Mouse (Mus musculus): Measurements from ENCODE around the gene Diaph3. TPM values are rescaled to one million over a fixed set of nuclear protein-coding genes. Genes with fewer than 3 reads are reported as not detected.

Gene Diaph3
- polyA plus RNA-seq, 1 experiment from 2014 or later = 19.8 TPM

DNA sequence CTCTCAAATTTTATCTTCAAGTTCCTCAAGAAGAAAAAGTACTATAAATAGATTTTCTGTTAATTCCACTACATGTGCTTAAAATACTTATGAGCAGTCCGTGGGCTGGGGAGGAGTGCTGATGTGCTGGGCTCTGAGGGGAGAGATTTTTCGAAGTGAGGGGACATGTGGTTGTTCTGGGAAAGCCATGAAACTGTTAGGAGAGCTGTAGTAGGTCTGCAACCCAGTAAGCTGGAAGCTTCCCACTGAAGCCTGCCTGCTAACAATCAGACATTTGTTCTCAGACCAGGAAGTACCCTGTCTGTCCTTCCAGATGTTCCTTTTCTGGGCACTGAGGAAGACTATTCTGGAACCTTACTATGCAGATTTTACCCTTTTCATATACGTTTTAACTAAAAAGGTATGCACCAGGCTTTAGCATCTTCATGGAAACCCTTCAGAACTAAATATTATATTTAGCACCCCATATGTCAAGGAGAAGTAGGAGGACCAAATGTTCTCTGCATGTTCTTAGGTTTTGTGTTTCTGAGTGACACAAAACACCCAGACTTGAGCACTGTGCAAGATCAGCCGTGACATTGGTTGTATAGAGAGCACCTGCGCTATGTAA, 516.1 kb downstream of the Diaph3 start:
- no peak for ATAC-seq
- WGBS (ENCODE audit: insufficient replicate concordance) = 74% methylated on average over 5 of the region's 5 CpGs
- H3K9me3 ChIP-seq (replicated peaks) = no peaks in the 10 kb centered on the region
- H3K9ac ChIP-seq = no peak overlapping the region
- H3K4me3 ChIP-seq = no peak overlapping the region
- no peaks in the 10 kb centered on the region for H3K36me3 ChIP-seq
- no peaks in the 10 kb centered on the region for H3K27me3 ChIP-seq (replicated peaks)
- H3K27ac ChIP-seq = no peak overlapping the region
- no peak overlapping the region for H3K4me2 ChIP-seq
- H3K4me1 ChIP-seq = no peaks in the 10 kb centered on the region

DNA sequence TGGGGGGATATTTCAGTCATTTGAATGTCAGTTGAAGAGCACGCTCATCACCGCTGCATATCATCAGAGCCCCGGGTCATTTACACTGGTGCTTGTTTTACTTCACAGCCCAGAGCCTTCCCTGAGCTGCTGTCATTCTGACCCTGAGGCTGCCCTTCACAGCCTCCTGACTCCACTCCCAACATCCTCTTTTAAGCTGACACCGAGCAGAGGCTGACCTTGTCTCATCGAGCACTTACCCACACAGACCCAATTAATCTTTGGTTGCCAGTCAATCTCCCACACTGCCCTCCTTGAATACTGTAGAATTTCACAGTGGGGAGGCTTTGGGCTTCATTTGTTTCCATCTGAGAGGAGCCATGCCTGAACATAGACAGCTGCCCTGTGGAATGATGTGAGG, 521.4 kb downstream of the Diaph3 start:
- no peak for ATAC-seq
- H3K36me3 ChIP-seq = no peaks in the 10 kb centered on the region
- H3K4me1 ChIP-seq = no peaks in the 10 kb centered on the region
- H3K27me3 ChIP-seq (replicated peaks) = no peaks in the 10 kb centered on the region
- no peak overlapping the region for H3K27ac ChIP-seq
- H3K9ac ChIP-seq = no peak overlapping the region
- no peaks in the 10 kb centered on the region for H3K9me3 ChIP-seq (replicated peaks)
- no peak overlapping the region for H3K4me2 ChIP-seq
- 62% methylated on average over 5 of the region's 5 CpGs for WGBS (ENCODE audit: insufficient replicate concordance)
- H3K4me3 ChIP-seq = no peak overlapping the region

Small RNA genes within 50 kb of the gene (microRNA-seq; reads per million reads assigned to microRNA genes)
- not detected for gene Gm23438
